Mouse (Mus musculus): ENCODE results near the gene Gm20388. TPM values are rescaled to one million over a fixed set of nuclear protein-coding genes. Genes with fewer than 3 reads are reported as not detected.

Gene Gm20388
- polyA plus RNA-seq, 1 experiment from 2014 or later: 5.5 TPM

DNA sequence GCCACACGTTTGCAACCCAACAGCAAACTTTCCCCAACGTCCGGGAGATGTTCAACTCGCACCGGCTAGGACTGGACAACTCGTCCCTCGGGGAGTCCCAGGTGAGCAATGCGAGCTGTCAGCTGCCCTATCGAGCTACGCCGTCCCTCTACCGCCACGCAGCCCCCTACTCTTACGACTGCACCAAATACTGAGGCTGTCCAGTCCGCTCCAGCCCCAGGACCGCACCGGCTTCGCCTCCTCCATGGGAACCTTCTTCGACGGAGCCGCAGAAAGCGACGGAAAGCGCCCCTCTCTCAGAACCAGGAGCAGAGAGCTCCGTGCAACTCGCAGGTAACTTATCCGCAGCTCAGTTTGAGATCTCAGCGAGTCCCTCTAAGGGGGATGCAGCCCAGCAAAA, 1207.3 kb downstream of the Gm20388 start:
- Histone ChIP-seq H3K9me3 (no peaks in the 10 kb centered on the region), H3K27me3 (ENCODE audit: poor library complexity, severe bottlenecking) (peaks cover 100% of the 10 kb centered on the region), H3K4me1 (peaks cover 44% of the 10 kb centered on the region), H3K27ac (peak overlapping the region; percentile 71), H3K36me3 (replicated peaks) (no peaks in the 10 kb centered on the region), H3K4me3 (peak overlapping the region; percentile 58)
- under 1% methylated on average over 28 of the region's 28 CpGs for WGBS
- DNase-seq (ENCODE audit: extremely low spot score, low spot score): peak; percentile 51

DNA sequence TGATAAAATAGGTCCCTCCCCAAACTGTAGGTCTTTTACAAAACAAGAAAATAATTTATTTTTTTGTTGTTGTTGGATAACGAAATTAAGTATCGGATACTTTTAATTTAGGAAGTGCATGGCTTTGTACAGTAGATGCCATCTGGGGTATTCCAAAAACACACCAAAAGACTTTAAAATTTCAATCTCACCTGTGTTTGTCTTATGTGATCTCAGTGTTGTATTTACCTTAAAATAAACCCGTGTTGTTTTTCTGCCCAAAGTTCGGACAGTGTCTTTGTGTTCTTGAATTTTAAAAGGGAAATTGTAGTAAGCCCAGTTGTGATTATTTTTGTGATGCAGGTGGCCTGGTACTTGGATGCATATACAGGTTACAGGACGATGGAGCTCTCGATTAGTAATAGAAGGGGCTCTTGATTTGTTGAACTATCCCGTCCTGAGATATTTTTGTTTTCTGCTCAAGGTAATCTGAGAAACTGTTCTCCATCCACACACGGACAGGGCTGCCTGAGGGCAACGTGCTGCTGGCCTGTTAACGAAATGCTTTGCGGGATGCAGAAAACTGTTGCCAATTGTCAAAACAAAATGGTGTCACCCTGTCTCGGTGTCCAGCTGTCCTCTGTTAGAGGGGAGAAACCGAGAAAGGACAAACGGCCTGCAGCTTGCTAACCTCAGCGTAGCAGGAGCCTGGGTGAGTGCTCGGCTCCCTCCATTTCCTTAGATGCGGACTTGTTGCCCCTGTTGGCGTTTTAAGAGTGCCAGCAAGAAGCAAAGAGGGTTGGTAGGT, 1208.2 kb downstream of the Gm20388 start:
- Histone ChIP-seq H3K9me3 (no peaks in the 10 kb centered on the region), H3K27me3 (ENCODE audit: poor library complexity, severe bottlenecking) (peaks cover 100% of the 10 kb centered on the region), H3K4me3 (peak overlapping the region; percentile 58), H3K36me3 (replicated peaks) (no peaks in the 10 kb centered on the region), H3K27ac (no peak overlapping the region), H3K4me1 (peaks cover 41% of the 10 kb centered on the region)
- 1% methylated on average over 18 of the region's 18 CpGs for WGBS
- DNase-seq (ENCODE audit: extremely low spot score, low spot score): peak; percentile 47

DNA sequence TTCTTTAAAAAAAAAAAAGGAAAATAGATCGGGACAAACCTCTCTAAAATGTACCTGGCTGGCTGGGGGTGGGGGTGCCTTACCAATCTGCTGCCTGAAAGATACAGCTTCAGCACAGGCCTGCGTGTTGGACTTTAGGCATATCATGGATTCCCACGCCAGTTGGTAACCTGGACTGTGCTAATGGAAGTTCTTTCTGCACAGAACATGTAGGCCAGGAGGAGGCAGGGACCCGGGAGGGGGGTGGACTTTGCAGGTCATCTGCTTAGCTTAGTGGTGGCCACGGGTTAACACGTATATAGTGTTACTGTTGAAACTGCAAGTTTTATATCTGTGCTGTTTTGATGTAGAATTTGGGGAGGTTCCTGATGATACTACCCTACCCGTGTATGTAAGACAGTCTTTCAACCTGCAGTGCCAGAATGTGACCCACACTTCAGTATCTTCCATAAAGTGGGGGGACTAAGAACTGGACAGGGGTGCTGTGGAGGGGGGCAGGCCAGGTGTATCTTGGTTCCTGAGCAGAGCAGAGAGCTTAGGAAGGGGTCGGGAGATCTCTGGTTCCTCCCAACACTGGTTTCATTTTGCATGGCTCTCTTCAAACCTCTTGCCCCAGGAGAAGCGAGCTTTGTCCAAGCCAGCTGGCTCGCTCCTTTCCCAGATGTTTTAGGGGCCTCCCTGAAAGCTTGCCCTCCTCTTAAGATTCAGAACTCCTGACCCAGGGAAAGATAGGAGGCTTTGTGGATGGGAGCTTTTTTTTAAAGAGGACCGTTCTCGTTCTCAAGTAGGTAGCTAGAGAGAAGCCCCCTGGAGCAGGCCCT, 1209.2 kb downstream of the Gm20388 start:
- Histone ChIP-seq H3K4me3 (peak overlapping the region; percentile 58), H3K9me3 (no peaks in the 10 kb centered on the region), H3K27ac (no peak overlapping the region), H3K4me1 (peaks cover 45% of the 10 kb centered on the region), H3K36me3 (replicated peaks) (no peaks in the 10 kb centered on the region), H3K27me3 (ENCODE audit: poor library complexity, severe bottlenecking) (peaks cover 100% of the 10 kb centered on the region)
- DNase-seq (ENCODE audit: extremely low spot score, low spot score): peak; percentile 33
- WGBS: 2% methylated on average over 12 of the region's 12 CpGs

DNA sequence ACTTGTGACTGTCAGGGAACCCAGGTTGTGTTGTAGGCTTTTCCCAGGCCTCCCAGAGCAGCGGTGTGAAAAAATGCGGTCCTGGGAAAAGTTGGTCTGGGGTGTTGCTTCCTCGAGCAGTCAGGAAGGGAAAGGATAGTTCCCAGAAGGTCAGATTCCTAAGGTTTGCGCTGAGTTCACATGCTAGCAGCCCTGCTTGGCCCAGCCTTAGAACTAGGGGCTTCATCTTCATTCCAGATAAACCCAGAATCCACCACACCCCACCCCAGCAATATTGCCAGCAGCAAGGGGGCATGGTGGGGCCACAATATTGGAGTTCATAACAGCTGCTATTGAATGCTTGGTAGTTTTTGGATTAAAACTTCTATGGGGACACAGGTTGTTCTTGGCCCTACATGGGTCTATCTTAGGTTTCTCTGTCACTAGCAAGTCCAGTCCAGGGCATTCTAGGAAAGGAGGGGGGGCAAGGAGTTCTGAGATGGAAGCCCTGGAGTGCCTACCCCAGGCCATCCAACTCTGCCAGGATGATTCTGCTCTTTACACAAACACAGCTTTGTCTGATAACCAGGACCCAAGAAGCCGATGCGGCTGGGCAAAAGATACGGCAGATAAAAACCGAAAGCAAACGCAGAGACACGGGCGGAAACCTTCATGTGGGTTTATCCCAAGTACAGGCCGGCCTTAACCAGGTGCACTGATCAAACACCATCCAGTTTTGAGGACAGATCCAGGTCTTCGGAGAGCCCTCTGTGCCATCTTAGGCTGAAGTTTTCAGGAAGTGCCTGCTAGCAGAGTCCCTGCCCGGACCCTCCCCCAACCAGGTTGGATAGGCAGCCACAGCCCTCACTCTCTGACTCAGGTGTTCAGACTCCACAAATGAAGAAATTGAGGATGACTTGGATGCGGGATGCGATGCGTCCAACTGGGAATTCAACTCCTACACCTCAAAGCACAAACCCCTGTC, 1210.1 kb downstream of the Gm20388 start:
- Histone ChIP-seq H3K27ac (no peak overlapping the region), H3K4me1 (peaks cover 49% of the 10 kb centered on the region), H3K4me3 (peak overlapping the region; percentile 58), H3K27me3 (ENCODE audit: poor library complexity, severe bottlenecking) (peaks cover 100% of the 10 kb centered on the region), H3K9me3 (no peaks in the 10 kb centered on the region), H3K36me3 (replicated peaks) (no peaks in the 10 kb centered on the region)
- WGBS: 5% methylated on average over 17 of the region's 17 CpGs
- no peak for DNase-seq (ENCODE audit: extremely low spot score, low spot score)

DNA sequence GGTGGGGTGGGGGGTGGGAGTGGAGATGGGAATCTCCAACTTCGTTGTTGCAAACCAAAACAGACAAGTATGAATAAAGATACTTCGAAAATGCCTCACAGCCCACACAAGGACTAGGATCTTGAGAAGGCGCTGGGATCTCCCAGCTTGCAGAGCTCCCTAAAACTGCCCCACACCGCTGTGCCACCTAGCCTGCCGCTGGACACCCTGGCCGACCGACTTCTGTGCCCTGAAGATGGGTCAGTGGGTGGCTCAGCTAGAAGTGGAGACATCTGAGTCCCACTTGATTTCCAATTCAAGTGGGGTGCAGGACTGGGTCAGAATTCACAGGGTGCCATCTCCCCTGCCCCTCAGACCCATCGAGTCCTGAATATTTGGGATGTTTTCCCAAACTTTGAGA, 1211.1 kb downstream of the Gm20388 start:
- Histone ChIP-seq H3K27me3 (ENCODE audit: poor library complexity, severe bottlenecking) (peaks cover 100% of the 10 kb centered on the region), H3K36me3 (replicated peaks) (no peaks in the 10 kb centered on the region), H3K9me3 (no peaks in the 10 kb centered on the region), H3K4me1 (peaks cover 50% of the 10 kb centered on the region), H3K4me3 (no peak overlapping the region; the same call in 1 of the 2 replicates), H3K27ac (no peak overlapping the region)
- 9% methylated on average over 8 of the region's 8 CpGs for WGBS
- DNase-seq (ENCODE audit: extremely low spot score, low spot score): peak; percentile 29

DNA sequence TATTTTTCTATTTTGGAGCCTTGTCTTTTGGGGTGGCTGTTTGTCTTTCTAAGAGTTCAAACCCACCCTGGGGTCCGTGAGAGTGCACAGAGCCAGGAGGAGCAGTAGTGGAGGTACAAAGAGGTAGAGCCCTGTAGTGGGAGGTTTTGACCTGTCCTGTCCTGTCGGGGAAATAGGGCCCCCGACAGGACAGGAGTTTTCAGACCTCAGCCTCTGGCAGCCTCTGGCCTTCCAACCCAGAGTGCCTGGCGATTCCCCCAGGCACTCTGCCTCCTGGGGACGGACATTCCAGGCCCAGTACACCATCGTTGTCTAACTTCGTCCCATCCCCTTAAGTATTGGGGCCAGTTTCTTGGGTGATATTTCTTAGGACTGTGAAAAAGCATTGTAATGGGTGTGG, 1211.7 kb downstream of the Gm20388 start:
- Histone ChIP-seq H3K9me3 (no peaks in the 10 kb centered on the region), H3K27me3 (ENCODE audit: poor library complexity, severe bottlenecking) (peaks cover 100% of the 10 kb centered on the region), H3K36me3 (replicated peaks) (no peaks in the 10 kb centered on the region), H3K4me1 (peaks cover 47% of the 10 kb centered on the region), H3K4me3 (no peak overlapping the region), H3K27ac (no peak overlapping the region)
- 4% methylated on average over 7 of the region's 7 CpGs for WGBS
- DNase-seq (ENCODE audit: extremely low spot score, low spot score): no peak

DNA sequence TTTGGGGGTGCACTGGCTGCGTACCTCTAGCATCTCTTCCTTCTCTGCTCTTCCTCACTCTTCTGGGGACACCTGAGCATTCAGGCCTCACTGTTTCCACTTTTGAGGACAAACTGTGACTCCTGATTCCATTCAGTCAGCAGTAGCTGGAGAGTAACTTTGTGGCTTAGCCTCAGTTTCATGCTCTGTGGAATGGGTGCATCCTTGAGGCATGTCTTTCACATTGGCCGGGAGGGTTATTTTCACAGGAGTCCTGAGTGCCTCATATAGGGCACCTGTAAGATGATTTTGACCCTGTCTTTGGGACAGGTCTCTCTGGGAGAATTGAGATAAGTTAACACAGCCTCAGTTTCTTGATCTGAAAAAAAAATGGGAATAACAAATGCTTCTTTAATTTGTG, 1212.5 kb downstream of the Gm20388 start:
- Histone ChIP-seq H3K27me3 (ENCODE audit: poor library complexity, severe bottlenecking) (peaks cover 100% of the 10 kb centered on the region), H3K9me3 (no peaks in the 10 kb centered on the region), H3K4me1 (peaks cover 45% of the 10 kb centered on the region), H3K36me3 (replicated peaks) (no peaks in the 10 kb centered on the region), H3K27ac (no peak overlapping the region), H3K4me3 (no peak overlapping the region)
- no peak for DNase-seq (ENCODE audit: extremely low spot score, low spot score)
- 26% methylated on average over 2 of the region's 2 CpGs for WGBS

DNA sequence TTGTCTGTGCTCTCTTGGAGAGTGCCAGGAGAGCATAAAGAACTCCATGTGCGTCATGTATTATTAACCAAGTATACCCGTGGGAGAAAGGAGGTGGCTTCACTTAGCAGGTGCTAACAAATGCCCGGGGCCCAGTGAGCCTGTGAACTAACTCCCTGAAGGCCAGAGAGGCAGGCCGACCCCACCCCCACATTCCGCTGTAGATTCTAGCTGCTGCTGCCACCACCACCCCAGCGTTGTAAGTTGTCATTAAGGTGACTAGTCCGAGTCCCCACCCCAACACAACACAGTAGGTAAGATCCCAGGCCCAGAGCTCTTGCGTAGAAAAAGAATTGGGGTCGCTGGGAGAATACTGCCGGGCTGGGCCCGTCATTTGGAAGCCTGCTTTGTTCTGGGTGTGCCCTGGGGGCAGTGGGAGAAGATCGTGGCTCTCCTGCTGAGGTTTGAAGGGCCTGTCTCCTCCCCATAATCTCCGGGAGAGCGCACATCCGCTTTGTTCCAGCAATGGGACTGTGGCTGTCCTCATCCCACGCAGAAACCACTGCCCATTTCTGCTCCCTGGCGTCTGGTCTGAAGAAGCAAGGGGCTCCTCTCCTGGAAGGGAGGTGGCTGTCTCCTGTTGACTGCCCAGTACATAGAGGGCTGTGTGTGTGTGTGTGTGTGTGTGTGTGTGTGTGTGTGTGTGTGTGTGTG, 1214.1 kb downstream of the Gm20388 start:
- Histone ChIP-seq H3K9me3 (no peaks in the 10 kb centered on the region), H3K36me3 (replicated peaks) (no peaks in the 10 kb centered on the region), H3K27ac (no peak overlapping the region), H3K27me3 (ENCODE audit: poor library complexity, severe bottlenecking) (peaks cover 100% of the 10 kb centered on the region), H3K4me3 (peak overlapping the region; percentile 48), H3K4me1 (peaks cover 57% of the 10 kb centered on the region)
- 2% methylated on average over 17 of the region's 17 CpGs for WGBS
- peak; percentile 29 for DNase-seq (ENCODE audit: extremely low spot score, low spot score)

DNA sequence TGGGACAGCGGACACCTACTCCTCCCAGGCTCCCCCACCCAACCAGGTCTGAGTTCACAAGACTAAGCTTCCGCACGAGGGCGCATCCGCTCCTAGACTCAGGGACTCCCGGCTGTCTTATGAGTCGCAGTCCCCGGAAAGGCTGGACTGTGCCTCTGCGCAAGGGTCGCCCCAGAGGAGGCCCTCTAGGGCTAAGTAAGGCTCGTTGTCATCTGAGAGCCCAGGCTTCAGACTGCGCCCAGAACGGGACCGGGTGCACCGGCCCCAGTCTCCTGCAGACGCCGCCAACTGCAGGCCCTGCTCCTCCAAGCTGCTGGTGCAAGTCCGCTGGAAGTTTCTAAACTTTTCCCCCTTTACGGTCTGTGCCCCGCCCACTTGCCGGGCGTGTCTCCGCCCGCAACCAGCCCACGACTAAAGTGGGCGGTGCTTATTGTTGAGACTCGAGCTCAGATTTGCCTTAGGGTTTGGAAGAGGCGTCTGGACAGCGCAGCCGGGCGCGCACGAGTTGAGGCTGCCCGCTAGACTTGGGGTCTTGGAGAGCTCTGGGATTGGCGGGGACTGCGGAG, 1214.8 kb downstream of the Gm20388 start:
- Histone ChIP-seq H3K9me3 (no peaks in the 10 kb centered on the region), H3K36me3 (replicated peaks) (no peaks in the 10 kb centered on the region), H3K4me3 (peak overlapping the region; percentile 48), H3K27me3 (ENCODE audit: poor library complexity, severe bottlenecking) (peaks cover 100% of the 10 kb centered on the region), H3K4me1 (peaks cover 52% of the 10 kb centered on the region), H3K27ac (peak overlapping the region; percentile 48; the same call in 1 of the 2 replicates)
- WGBS: under 1% methylated on average over 36 of the region's 36 CpGs
- DNase-seq (ENCODE audit: extremely low spot score, low spot score): peak; percentile 78

DNA sequence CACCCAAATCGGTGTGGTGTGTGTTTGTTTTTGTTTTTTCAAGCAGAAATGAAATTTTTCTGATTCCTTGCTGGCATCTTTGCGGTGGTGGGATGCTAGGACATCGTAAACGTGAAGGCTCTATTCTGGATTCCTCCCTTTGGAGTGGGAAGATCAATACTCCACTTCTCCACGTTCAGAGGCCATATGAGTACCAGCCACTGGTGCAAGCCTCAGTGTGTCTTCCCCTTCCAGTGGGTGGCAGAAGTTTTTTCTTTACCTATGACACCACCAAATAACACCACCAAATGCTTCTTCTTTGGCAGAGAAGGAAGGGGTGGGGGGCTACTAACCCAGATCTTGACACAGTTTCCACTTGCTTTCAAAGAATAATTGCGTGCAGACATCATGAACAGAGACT, 1215.5 kb downstream of the Gm20388 start:
- H3K9me3 ChIP-seq: no peaks in the 10 kb centered on the region
- H3K4me3 ChIP-seq: peak overlapping the region; percentile 48
- H3K27ac ChIP-seq: no peak overlapping the region
- peaks cover 48% of the 10 kb centered on the region for H3K4me1 ChIP-seq
- H3K36me3 ChIP-seq (replicated peaks): no peaks in the 10 kb centered on the region
- 3% methylated on average over 6 of the region's 6 CpGs for WGBS
- H3K27me3 ChIP-seq (ENCODE audit: poor library complexity, severe bottlenecking): peaks cover 100% of the 10 kb centered on the region
- no peak for DNase-seq (ENCODE audit: extremely low spot score, low spot score)

DNA sequence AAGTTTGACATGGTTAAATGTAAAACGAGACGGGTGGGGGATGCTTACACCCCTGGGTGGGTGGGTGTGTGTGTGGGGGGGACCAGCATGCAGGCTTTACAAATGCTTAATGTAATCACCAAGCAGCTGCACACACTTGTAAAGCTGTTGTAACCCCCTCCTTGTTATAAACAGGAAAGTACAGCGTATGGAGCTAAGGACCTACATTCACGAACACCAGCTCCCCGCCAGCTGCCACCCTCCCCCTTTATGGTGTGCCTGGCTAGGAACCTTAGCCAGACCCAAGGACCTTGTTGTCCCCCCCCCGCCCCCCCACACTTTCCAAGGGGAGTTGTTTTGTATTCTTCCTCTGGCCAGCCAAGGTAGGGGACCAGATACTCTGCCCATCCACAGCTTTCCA, 1216.1 kb downstream of the Gm20388 start:
- peaks cover 48% of the 10 kb centered on the region for H3K4me1 ChIP-seq
- no peak for DNase-seq (ENCODE audit: extremely low spot score, low spot score)
- H3K4me3 ChIP-seq: no peak overlapping the region
- no peak overlapping the region for H3K27ac ChIP-seq
- H3K27me3 ChIP-seq (ENCODE audit: poor library complexity, severe bottlenecking): peaks cover 100% of the 10 kb centered on the region
- no peaks in the 10 kb centered on the region for H3K36me3 ChIP-seq (replicated peaks)
- no peaks in the 10 kb centered on the region for H3K9me3 ChIP-seq
- WGBS: 0% methylated on average over 6 of the region's 6 CpGs
